Mouse (Mus musculus): ENCODE measurements around the gene Fyn.

DNA sequence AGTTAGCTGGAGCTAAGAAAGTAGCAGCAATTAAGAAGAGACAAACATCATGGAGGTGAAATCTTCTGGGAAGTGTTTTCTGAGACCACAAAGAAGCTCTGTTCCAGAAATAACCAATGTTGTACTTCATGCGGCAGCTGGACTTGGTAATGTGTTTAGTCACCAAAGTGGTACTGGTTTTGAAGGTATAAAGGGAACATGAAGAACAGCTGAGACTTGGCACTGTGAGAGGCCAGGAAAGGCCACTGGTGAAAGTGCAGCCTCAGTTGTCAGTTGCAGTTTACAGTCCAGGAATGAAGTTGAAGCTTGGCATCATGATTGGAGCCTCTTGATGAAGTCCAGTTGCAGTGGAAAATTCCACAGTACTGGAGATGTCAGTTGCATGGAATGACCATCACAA lies 237.8 kb downstream of the Fyn start:
- no peak for TF ChIP-seq CTCF (IDR thresholded peaks at IDR 0.05; ENCODE audit: borderline replicate concordance, extremely low read depth, insufficient read depth, insufficient read length)
- TF ChIP-seq POLR2A (IDR thresholded peaks at IDR 0.05; ENCODE audit: borderline replicate concordance, extremely low read depth, insufficient read depth, insufficient read length, poor library complexity, severe bottlenecking) = no peak

Measured in brain, embryonic 14.5 days (tissue).